Mouse (Mus musculus) kidney, embryonic 14.5 days (tissue): ENCODE data around the gene Nfyc. TPM values are rescaled to one million over a fixed set of nuclear protein-coding genes. Genes with fewer than 3 reads are reported as not detected.

ENCODE experiments used
- ATAC-seq: fragments of 200-750 bp; cut with Nextera tagmentation; 2 replicates; pipeline ENCODE4 v1.8.0; 2017; ENCODE audit warnings: moderate number of reproducible peaks, mild to moderate bottlenecking, moderate TSS enrichment, moderate library complexity; ENCODE audit not compliant: low FRiP score, low TSS enrichment
- H3K27ac ChIP-seq: fragments of 300-500 bp; sonication (generic); 2 replicates; pipeline ENCODE4 v1.5.1; 2014; ENCODE audit warnings: low read depth, mild to moderate bottlenecking, low read length, moderate library complexity, mixed read lengths
- H3K27me3 ChIP-seq: fragments of 300-500 bp; sonication (generic); 2 replicates; pipeline ENCODE4 v1.6.1; 2014; ENCODE audit warnings: mild to moderate bottlenecking, low read length; ENCODE audit not compliant: control insufficient read depth, insufficient read depth
- H3K36me3 ChIP-seq: fragments of 300-500 bp; sonication (generic); 2 replicates; pipeline ENCODE4 v1.6.1; 2014; ENCODE audit warnings: low read length, mixed read lengths; ENCODE audit not compliant: control insufficient read depth, insufficient read depth
- H3K4me1 ChIP-seq: fragments of 300-500 bp; sonication (generic); 2 replicates; pipeline ENCODE4 v1.6.1; 2014; ENCODE audit warnings: low read length, mixed read lengths; ENCODE audit not compliant: control insufficient read depth, insufficient read depth
- H3K4me2 ChIP-seq: fragments of 300-500 bp; sonication (generic); replicated peaks from 2 replicates; pipeline ENCODE4 v1.6.1; 2014; ENCODE audit warnings: low read depth, mild to moderate bottlenecking, low read length
- H3K4me3 ChIP-seq: fragments of 300-500 bp; sonication (generic); 2 replicates; pipeline ENCODE4 v1.5.1; 2014; ENCODE audit warnings: mild to moderate bottlenecking, low read length
- H3K9ac ChIP-seq: fragments of 300-500 bp; sonication (generic); 2 replicates; pipeline ENCODE4 v1.6.1; 2014; ENCODE audit warnings: low read depth, mild to moderate bottlenecking, low read length, moderate library complexity
- H3K9me3 ChIP-seq: fragments of 300-500 bp; sonication (generic); 2 replicates; pipeline ENCODE4 v1.6.1; 2016; ENCODE audit warnings: low read length; ENCODE audit not compliant: control insufficient read depth
- WGBS: fragments of 180-500 bp; shearing (Covaris S2); extraction: QIAGEN DNeasy Blood & Tissue Kit; methylation state at CpG from one replicate; pipeline ENCODE4 v1.1.7; 2014; 5-methylcytosine and 5-hydroxymethylcytosine counted together
- polyA plus RNA-seq: library from polyadenylated mRNA; unstranded; fragments of >200 nt; fragmentation: Nextera tagmentation; extraction: Ambion mirVana; gene quantifications from 2 replicates; pipeline ENCODE4 v1.2.1, GENCODE M21; 2014

The Nfyc gene
- polyA plus RNA-seq, 1 experiment from 2014 or later = 133 TPM

DNA sequence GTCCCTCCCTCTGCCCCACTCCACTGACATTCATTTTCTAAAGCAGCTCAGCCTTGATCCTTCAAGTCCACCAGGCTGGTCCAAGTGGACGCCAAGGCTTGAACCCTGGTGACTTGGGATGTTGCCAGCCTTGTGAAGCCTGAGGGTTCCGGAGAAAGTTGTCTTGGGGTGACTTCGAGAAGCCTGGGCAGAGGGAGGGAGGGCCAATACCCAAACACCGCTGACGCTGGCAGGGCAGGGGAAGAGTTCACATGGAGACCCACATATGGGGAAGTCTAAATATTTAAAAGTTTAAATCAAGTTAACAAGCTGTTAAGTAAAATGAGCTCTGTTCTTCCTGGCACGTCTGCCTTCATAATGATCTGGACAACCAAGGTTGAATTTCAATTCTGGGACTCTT, 98.6 kb downstream of the Nfyc start:
- no peak for ATAC-seq
- no peaks in the 10 kb centered on the region for H3K9me3 ChIP-seq
- H3K4me1 ChIP-seq = peaks cover 5% of the 10 kb centered on the region; the same call in 1 of the 2 replicates
- 69% methylated on average over 6 of the region's 6 CpGs for WGBS
- H3K4me3 ChIP-seq = no peak overlapping the region
- peaks cover 2% of the 10 kb centered on the region; the same call in 1 of the 2 replicates for H3K27me3 ChIP-seq
- H3K36me3 ChIP-seq = no peaks in the 10 kb centered on the region
- no peak overlapping the region for H3K27ac ChIP-seq
- H3K9ac ChIP-seq = no peak overlapping the region
- no peak overlapping the region for H3K4me2 ChIP-seq

DNA sequence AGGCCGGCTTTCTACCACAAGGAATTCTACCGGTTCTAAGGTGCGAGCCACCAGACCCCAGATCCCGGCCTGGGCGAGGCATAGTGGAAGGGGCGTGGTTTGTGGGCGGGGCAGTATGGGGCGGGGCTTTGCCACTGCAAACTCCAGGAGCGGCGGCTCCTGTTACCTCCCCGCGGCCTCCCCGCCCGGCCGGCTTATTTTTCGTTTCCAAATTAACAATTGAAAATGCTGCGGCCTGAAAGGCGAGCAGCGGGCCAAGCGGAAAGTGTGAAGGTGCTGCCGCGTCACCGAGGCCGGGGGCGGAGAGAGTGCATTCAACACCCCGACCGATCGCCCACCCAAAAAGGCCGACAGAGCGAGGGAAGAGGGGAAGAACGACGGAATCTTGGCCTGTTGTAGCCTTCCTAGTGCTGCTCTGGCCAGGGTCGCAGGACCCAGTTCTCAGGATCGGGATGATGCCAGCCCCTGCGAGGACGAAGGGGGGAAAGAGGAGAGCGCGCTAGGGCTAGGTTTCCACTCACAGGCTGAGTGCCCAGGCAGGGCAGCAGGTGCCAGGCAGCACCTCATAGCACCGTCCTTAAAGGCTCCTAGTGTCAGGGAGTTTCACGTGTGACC, 100.2 kb downstream of the Nfyc start:
- Histone ChIP-seq H3K27ac (no peak overlapping the region), H3K4me3 (peak overlapping the region; percentile 52), H3K9ac (peak overlapping the region; percentile 49), H3K4me1 (peaks cover 5% of the 10 kb centered on the region; the same call in 1 of the 2 replicates), H3K36me3 (no peaks in the 10 kb centered on the region), H3K27me3 (peaks cover 2% of the 10 kb centered on the region; the same call in 1 of the 2 replicates), H3K9me3 (no peaks in the 10 kb centered on the region), H3K4me2 (peak overlapping the region; percentile 94)
- WGBS = under 1% methylated on average over 40 of the region's 40 CpGs
- peak; percentile 88 for ATAC-seq

- peak; percentile 41 for ATAC-seq
- Histone ChIP-seq H3K4me2 (peak overlapping the region; percentile 94), H3K4me1 (peaks cover 5% of the 10 kb centered on the region; the same call in 1 of the 2 replicates), H3K36me3 (no peaks in the 10 kb centered on the region), H3K4me3 (peak overlapping the region; percentile 52), H3K9me3 (no peaks in the 10 kb centered on the region), H3K27ac (no peak overlapping the region), H3K27me3 (peaks cover 2% of the 10 kb centered on the region; the same call in 1 of the 2 replicates), H3K9ac (0 out of 2 replicates have a peak overlapping the region, but pooled peaks have one; percentile 49)
- 25% methylated on average over 6 of the region's 6 CpGs for WGBS
Measured at GRCm38 (mm10) chr4:120730574-120730973, 100.8 kb downstream of the Nfyc start.

GRCm38 (mm10) chr4:120730146-120730545, 101.2 kb downstream of the Nfyc start:
- H3K4me1 ChIP-seq = peaks cover 5% of the 10 kb centered on the region; the same call in 1 of the 2 replicates
- peaks cover 2% of the 10 kb centered on the region; the same call in 1 of the 2 replicates for H3K27me3 ChIP-seq
- no peak overlapping the region for H3K4me2 ChIP-seq
- H3K9me3 ChIP-seq = no peaks in the 10 kb centered on the region
- H3K9ac ChIP-seq = no peak overlapping the region
- WGBS = 60% methylated on average over 6 of the region's 6 CpGs
- ATAC-seq = no peak
- no peak overlapping the region for H3K27ac ChIP-seq
- H3K36me3 ChIP-seq = no peaks in the 10 kb centered on the region
- no peak overlapping the region for H3K4me3 ChIP-seq

DNA sequence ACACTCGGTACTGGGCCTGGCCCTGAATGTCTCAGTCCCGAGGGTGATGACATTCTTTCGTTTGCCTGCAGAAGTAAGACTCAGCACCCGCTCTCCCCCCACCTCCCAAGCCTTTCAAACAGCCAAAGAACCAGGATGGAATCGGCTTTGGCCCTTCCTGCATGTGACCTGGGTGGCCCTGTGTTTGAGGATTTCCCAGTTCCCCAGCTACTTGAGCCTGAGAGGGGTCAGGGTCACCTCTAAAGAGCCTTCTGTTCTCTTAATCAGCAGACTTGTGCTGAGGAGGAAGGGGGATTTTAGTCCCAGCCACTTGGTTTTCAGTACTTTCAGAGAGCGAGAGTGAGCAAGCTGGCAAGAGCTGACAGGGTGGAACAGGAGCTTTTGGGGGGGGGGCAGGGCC, 101.9 kb downstream of the Nfyc start:
- WGBS = 48% methylated on average over 6 of the region's 6 CpGs
- no peak for ATAC-seq
- peaks cover 2% of the 10 kb centered on the region; the same call in 1 of the 2 replicates for H3K27me3 ChIP-seq
- H3K4me2 ChIP-seq = no peak overlapping the region
- H3K27ac ChIP-seq = no peak overlapping the region
- no peak overlapping the region for H3K4me3 ChIP-seq
- H3K9me3 ChIP-seq = no peaks in the 10 kb centered on the region
- H3K9ac ChIP-seq = no peak overlapping the region
- H3K4me1 ChIP-seq = peaks cover 5% of the 10 kb centered on the region; the same call in 1 of the 2 replicates
- no peaks in the 10 kb centered on the region for H3K36me3 ChIP-seq

GRCm38 (mm10) chr4:120727842-120728241, 103.5 kb downstream of the Nfyc start:
- H3K27me3 ChIP-seq = peaks cover 2% of the 10 kb centered on the region; the same call in 1 of the 2 replicates
- H3K4me3 ChIP-seq = no peak overlapping the region
- peaks cover 5% of the 10 kb centered on the region; the same call in 1 of the 2 replicates for H3K4me1 ChIP-seq
- H3K9me3 ChIP-seq = no peaks in the 10 kb centered on the region
- WGBS = 70% methylated on average over 11 of the region's 11 CpGs
- H3K36me3 ChIP-seq = no peaks in the 10 kb centered on the region
- no peak for ATAC-seq
- H3K9ac ChIP-seq = no peak overlapping the region
- no peak overlapping the region for H3K27ac ChIP-seq
- no peak overlapping the region for H3K4me2 ChIP-seq

GRCm38 (mm10) chr4:120726174-120726573, 105.2 kb downstream of the Nfyc start:
- Histone ChIP-seq H3K36me3 (no peaks in the 10 kb centered on the region), H3K4me3 (no peak overlapping the region), H3K27ac (no peak overlapping the region), H3K9me3 (no peaks in the 10 kb centered on the region), H3K27me3 (no peaks in the 10 kb centered on the region), H3K4me1 (peaks cover 5% of the 10 kb centered on the region; the same call in 1 of the 2 replicates), H3K9ac (no peak overlapping the region), H3K4me2 (no peak overlapping the region)
- no peak for ATAC-seq
- 56% methylated on average over 4 of the region's 4 CpGs for WGBS

- no peaks in the 10 kb centered on the region for H3K36me3 ChIP-seq
- no peak overlapping the region for H3K4me3 ChIP-seq
- H3K27me3 ChIP-seq = no peaks in the 10 kb centered on the region
- H3K4me1 ChIP-seq = peaks cover 3% of the 10 kb centered on the region; the same call in 1 of the 2 replicates
- 49% methylated on average over 5 of the region's 5 CpGs for WGBS
- no peaks in the 10 kb centered on the region for H3K9me3 ChIP-seq
- H3K27ac ChIP-seq = no peak overlapping the region
- H3K4me2 ChIP-seq = no peak overlapping the region
- no peak overlapping the region for H3K9ac ChIP-seq
- ATAC-seq = no peak; the same call in 1 of the 2 replicates
Measured at GRCm38 (mm10) chr4:120725516-120726090, 105.8 kb downstream of the Nfyc start.

GRCm38 (mm10) chr4:120721574-120721973, 109.8 kb downstream of the Nfyc start:
- Histone ChIP-seq H3K4me3 (no peak overlapping the region), H3K27me3 (peaks cover 6% of the 10 kb centered on the region; the same call in 1 of the 2 replicates), H3K9ac (no peak overlapping the region), H3K4me1 (0 out of 2 replicates have a peak, but pooled peaks cover under 1% of the 10 kb centered on the region), H3K27ac (no peak overlapping the region), H3K4me2 (no peak overlapping the region), H3K9me3 (no peaks in the 10 kb centered on the region), H3K36me3 (no peaks in the 10 kb centered on the region)
- no peak for ATAC-seq
- WGBS = 54% methylated on average over 2 of the region's 2 CpGs
